Mouse (Mus musculus): Measurements from ENCODE around the gene Kbtbd2.

The Kbtbd2 gene

GRCm38 (mm10) chr6:56785068-56785467 lies 12.5 kb downstream of the Kbtbd2 start:
- no peak for DNase-seq (ENCODE audit: low read depth, low spot score)

DNA sequence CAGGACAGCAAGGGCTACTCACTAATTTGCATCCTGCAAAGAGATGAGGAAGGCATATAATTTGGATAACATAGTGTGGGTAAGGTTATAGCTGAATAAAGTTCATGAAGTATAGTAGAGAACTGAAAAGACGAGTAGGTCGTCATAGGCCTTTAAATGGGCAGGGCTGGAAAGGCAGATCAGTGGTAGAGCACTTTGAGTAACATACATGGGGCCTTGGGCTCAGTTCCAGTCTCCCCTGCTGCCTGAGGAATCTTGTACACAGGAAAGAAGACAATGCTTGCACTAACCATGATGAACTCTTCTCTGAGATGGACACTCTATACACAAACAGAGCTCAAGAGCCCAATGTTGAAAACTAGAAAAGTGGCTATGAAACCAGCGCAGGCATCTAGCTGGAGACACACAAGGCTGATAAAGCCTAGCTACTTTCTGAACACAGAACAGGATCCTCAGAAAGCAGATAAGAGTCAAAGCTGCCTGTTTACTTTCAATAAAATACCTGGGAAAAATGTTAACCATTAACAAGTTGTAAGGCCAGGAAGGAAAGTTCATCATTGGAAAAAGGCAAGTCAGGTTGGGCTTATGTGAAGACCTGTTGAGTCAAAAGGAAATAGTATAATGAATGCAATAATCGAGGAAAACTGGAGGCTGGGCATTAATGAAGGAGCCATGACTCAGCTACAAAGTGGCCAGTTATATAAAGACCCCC lies 13.9 kb downstream of the Kbtbd2 start:
- no peak for DNase-seq (ENCODE audit: low read depth, low spot score)

DNA sequence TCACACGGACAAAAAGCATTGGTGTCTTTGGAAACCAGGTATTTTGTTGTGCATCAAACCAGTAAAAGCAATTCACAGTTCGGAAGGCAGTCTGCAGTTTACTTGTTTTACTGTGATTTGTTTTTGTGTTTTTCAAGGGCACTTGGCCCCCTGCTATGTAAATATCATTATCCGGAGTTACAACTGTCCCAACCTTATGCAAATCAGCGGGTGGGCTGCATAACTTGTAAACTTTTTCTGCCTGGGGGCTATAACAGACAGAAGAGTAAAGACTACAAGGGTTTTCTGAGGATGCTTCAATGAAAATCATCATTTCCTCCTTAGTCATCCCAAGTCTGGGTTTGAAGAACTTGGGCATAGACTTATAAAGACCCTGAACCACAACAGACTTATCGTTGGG lies 18.0 kb downstream of the Kbtbd2 start:
- DNase-seq (ENCODE audit: low read depth, low spot score): peak; percentile 35

DNA sequence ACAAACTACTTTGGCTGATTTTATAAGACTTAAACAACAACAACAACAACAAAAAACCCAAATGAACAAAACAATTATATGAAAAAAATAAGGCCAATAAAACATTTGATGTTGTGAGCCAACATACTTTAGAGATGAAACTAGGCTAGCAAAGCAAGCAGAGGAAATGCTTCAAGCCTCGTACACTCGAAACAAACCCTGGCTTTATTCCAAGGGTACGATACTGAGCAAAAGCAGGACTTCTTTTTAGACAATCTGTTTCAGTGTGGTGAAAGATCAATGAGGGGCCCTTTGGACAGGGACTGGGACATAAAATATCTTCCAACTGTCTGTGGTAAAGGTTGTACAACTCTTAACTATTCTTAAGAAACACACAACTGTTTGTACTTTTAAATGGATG lies 21.8 kb downstream of the Kbtbd2 start:
- no peak for DNase-seq (ENCODE audit: low read depth, low spot score)

GRCm38 (mm10) chr6:56765696-56766095 lies 31.9 kb downstream of the Kbtbd2 start:
- no peak for DNase-seq (ENCODE audit: low read depth, low spot score)

- DNase-seq (ENCODE audit: low read depth, low spot score): no peak
Observed at GRCm38 (mm10) chr6:56765265-56765664, 32.3 kb downstream of the Kbtbd2 start.

GRCm38 (mm10) chr6:56759324-56759723 lies 38.3 kb downstream of the Kbtbd2 start:
- DNase-seq (ENCODE audit: low read depth, low spot score): no peak

- no peak for DNase-seq (ENCODE audit: low read depth, low spot score)
Observed at GRCm38 (mm10) chr6:56756117-56756516, 41.5 kb downstream of the Kbtbd2 start.

DNA sequence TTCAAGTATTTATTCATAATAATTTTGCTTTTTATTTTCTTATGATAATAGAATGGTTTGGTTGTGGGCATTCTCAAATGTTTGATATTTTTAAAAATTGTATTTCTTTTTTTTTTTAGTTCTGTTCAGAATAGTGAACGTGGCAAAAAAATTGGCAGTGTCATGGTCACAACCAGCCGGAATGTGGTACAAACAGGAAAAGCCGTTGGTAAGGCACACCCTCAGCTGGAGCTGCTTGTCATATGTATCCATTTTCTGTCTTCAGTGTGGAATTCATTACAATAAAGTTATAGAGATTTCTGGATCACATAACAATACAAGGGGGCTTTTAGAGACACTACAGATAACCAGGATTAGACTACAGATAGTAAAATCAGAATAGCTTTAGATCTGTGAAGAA lies 43.9 kb downstream of the Kbtbd2 start:
- DNase-seq (ENCODE audit: low read depth, low spot score): no peak

- no peak for DNase-seq (ENCODE audit: low read depth, low spot score)
Observed at GRCm38 (mm10) chr6:56745950-56746543, 51.6 kb downstream of the Kbtbd2 start.

GRCm38 (mm10) chr6:56732545-56732944 lies 65.1 kb downstream of the Kbtbd2 start:
- DNase-seq (ENCODE audit: low read depth, low spot score): no peak
